Mouse (Mus musculus): ENCODE results near the gene Fhl1. TPM values are rescaled to one million over a fixed set of nuclear protein-coding genes. Genes with fewer than 3 reads are reported as not detected.

Gene Fhl1
- polyA plus RNA-seq, 1 experiment from 2014 or later = 81.7 TPM

DNA sequence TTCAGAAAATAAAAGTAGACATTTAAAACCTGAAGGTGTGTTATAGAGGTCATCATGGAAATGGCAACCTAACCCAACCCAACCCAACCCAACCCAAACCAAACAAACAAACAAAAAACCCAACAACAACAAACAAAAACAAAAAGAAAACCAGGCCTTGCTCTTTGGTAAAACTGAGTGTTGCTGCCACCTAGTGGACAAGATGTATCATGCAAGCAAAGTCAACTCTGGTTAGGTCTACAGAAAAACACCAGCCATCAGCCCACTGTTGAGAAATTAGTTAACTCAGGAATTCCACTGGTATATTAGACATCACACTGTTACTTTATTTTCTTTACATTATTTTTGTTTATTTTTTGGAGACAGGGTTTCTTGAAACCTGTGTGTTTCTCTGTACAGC is 107.8 kb downstream of the Fhl1 start:
- H3K4me2 ChIP-seq (replicated peaks) = no peak overlapping the region
- H3K27me3 ChIP-seq = no peaks in the 10 kb centered on the region
- H3K9ac ChIP-seq = no peak overlapping the region
- no peak overlapping the region for H3K27ac ChIP-seq
- H3K9me3 ChIP-seq (replicated peaks) = no peaks in the 10 kb centered on the region
- H3K36me3 ChIP-seq = no peaks in the 10 kb centered on the region
- no peaks in the 10 kb centered on the region for H3K4me1 ChIP-seq
- no peak for ATAC-seq (ENCODE audit: low FRiP score)
- H3K4me3 ChIP-seq = no peak overlapping the region

DNA sequence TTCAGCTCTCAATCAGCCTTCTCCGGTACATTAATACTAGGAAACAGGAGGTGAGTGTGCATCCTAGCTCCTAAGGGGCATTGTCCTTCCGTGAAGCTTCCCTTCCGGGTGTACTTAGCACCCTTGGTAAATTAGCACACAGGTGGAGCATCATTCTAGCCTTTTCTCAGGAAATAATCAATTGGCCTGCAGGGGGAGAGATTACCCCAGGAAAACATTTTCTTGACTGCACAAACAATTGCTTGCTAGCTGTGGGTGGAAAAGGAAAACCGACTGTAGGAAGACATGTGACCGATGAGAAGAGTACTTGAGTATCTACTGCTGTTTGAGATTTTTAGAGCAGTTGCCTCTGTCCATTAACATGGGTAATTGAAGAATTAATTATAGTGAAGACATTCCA is 109.7 kb downstream of the Fhl1 start:
- no peak overlapping the region for H3K27ac ChIP-seq
- H3K4me3 ChIP-seq = no peak overlapping the region
- H3K36me3 ChIP-seq = no peaks in the 10 kb centered on the region
- 70% methylated on average over 5 of the region's 5 CpGs for WGBS
- no peaks in the 10 kb centered on the region for H3K9me3 ChIP-seq (replicated peaks)
- H3K4me1 ChIP-seq = no peaks in the 10 kb centered on the region
- no peak overlapping the region for H3K4me2 ChIP-seq (replicated peaks)
- no peak overlapping the region for H3K9ac ChIP-seq
- no peaks in the 10 kb centered on the region for H3K27me3 ChIP-seq
- no peak for ATAC-seq (ENCODE audit: low FRiP score)

Other genes with a start within 250 kb of the Fhl1 start
- gene Gm10477, start 207.0 kb upstream of the Fhl1 start, polyA plus RNA-seq (2016; fragmentation: Nextera tagmentation; extraction: Ambion mirVana) = not detected in 2 replicates
- not detected in 2 replicates for gene Gm648, start 182.2 kb upstream of the Fhl1 start, polyA plus RNA-seq (2016; fragmentation: Nextera tagmentation; extraction: Ambion mirVana)
- 49.1 and 50.2 TPM in 2 replicates for gene Mmgt1, start 133.7 kb upstream of the Fhl1 start, polyA plus RNA-seq (2016; fragmentation: Nextera tagmentation; extraction: Ambion mirVana)
- 35.9 and 38.4 TPM in 2 replicates for gene Slc9a6, start 122.0 kb upstream of the Fhl1 start, polyA plus RNA-seq (2016; fragmentation: Nextera tagmentation; extraction: Ambion mirVana)
- gene Map7d3, start 90.5 kb downstream of the Fhl1 start, polyA plus RNA-seq (2016; fragmentation: Nextera tagmentation; extraction: Ambion mirVana) = 1.5 and 2.4 TPM in 2 replicates
- not detected in 2 replicates for gene Adgrg4, start 138.4 kb downstream of the Fhl1 start, polyA plus RNA-seq (2016; fragmentation: Nextera tagmentation; extraction: Ambion mirVana)

Data from hindbrain, embryonic 12.5 days (tissue).